28 mouse cellular contexts compared by ENCODE assay signal in genomic region chr6:18411505-18412225, GRCm38 (mm10).
DNase-seq lines count a peak whose midpoint lies in the region; ATAC-seq and TF ChIP-seq lines count a peak whose summit lies in the region.
"Had no signal": no experiment of that assay in that cellular context is flagged by ENCODE, and none has a peak within 500 bp of the region (broad histone marks: within the 10 kb centered on the region; RNA-seq: fewer than 3 reads in every experiment).

No protein-coding gene starts in this region.

- TF ChIP-seq RAD21 in CH12.LX (IDR thresholded peaks at IDR 0.05; ENCODE audit: low read depth, low read length) (no peak), MEL (IDR thresholded peaks at IDR 0.05; ENCODE audit: low read depth, low read length) (no peak)

- no peaks in the 10 kb centered on the region for H3K9me3 ChIP-seq in liver, embryonic 11.5 days (ENCODE audit: control insufficient read depth, low read length)
- H3K9me3 ChIP-seq in CH12.LX (replicated peaks; ENCODE audit: low read length), result no peaks in the 10 kb centered on the region
- no peaks in the 10 kb centered on the region for H3K9me3 ChIP-seq in MEL (replicated peaks; ENCODE audit: insufficient read depth, low read length)
- H3K9me3 ChIP-seq in liver, embryonic 14.5 days (ENCODE audit: control insufficient read depth, low read length), result no peaks in the 10 kb centered on the region
- no peaks in the 10 kb centered on the region for H3K9me3 ChIP-seq in hindbrain, embryonic 12.5 days (replicated peaks)
- H3K9me3 ChIP-seq: embryonic facial prominence, embryonic 13.5 days; embryonic facial prominence, embryonic 15.5 days; forebrain, embryonic 10.5 days; forebrain, embryonic 12.5 days; G1E had no signal

- H3K36me3 ChIP-seq in liver, embryonic 11.5 days (ENCODE audit: control insufficient read depth, insufficient read depth, low read length), result no peaks in the 10 kb centered on the region
- H3K36me3 ChIP-seq in CH12.LX (replicated peaks in 1 of 2; ENCODE audit: control insufficient read depth in 1 of 2, insufficient read depth in 1 of 2, low read length in 1 of 2), result no peaks in the 10 kb centered on the region
- H3K36me3 ChIP-seq in MEL (ENCODE audit: control insufficient read depth in 1 of 2, insufficient read depth in 2 of 2, low read length in 2 of 2), result peaks cover 0 to 18% of the 10 kb centered on the region in 2 experiments; a peak in 2 of 4 replicates
- H3K36me3 ChIP-seq in liver, embryonic 14.5 days (replicated peaks; ENCODE audit: control insufficient read depth, insufficient read depth, low read depth), result no peaks in the 10 kb centered on the region
- H3K36me3 ChIP-seq in hindbrain, embryonic 12.5 days, result peaks cover 12% of the 10 kb centered on the region; the same call in 1 of the 2 replicates
- H3K36me3 ChIP-seq: forebrain, embryonic 10.5 days; G1E had no signal

- peaks cover 3% of the 10 kb centered on the region; the same call in 1 of the 2 replicates for H3K4me1 ChIP-seq in liver, embryonic 11.5 days (replicated peaks; ENCODE audit: control insufficient read depth, insufficient read depth, low read length)
- peaks cover 0 to 9% of the 10 kb centered on the region in 2 experiments; a peak in 2 of 4 replicates for H3K4me1 ChIP-seq in CH12.LX (ENCODE audit: control insufficient read depth in 1 of 2, insufficient read depth in 2 of 2)
- H3K4me1 ChIP-seq in MEL (ENCODE audit: control insufficient read depth in 1 of 2, insufficient read depth in 2 of 2, low read length in 2 of 2), result peaks cover 3 to 17% of the 10 kb centered on the region in 2 experiments
- H3K4me1 ChIP-seq in liver, embryonic 14.5 days (replicated peaks; ENCODE audit: control insufficient read depth in 2 of 2, insufficient read depth in 2 of 2, low read length in 1 of 2), result peaks cover 0 to 8% of the 10 kb centered on the region in 2 experiments; a peak in 2 of 4 replicates
- H3K4me1 ChIP-seq in hindbrain, embryonic 12.5 days, result no peaks in the 10 kb centered on the region
- H3K4me1 ChIP-seq: embryonic facial prominence, embryonic 13.5 days; embryonic facial prominence, embryonic 15.5 days; forebrain, embryonic 10.5 days; forebrain, embryonic 12.5 days had no signal

- no peak overlapping the region for H3K9ac ChIP-seq in liver, embryonic 11.5 days (ENCODE audit: low read depth, low read length)
- H3K9ac ChIP-seq in CH12.LX (ENCODE audit: insufficient read depth, low read depth) (no peak overlapping the region), MEL (ENCODE audit: control insufficient read depth, low read depth, low read length, poor library complexity, severe bottlenecking) (no peak overlapping the region)
- no peak overlapping the region for H3K9ac ChIP-seq in liver, embryonic 14.5 days (replicated peaks)
- H3K9ac ChIP-seq in hindbrain, embryonic 12.5 days, result no peak overlapping the region
- H3K9ac ChIP-seq: embryonic facial prominence, embryonic 13.5 days; embryonic facial prominence, embryonic 15.5 days; forebrain, embryonic 12.5 days had no signal

- 79% methylated on average over 1 of the region's 1 CpGs for whole genome bisulfite sequencing in liver, embryonic 11.5 days
- 57% methylated on average over 1 of the region's 1 CpGs for WGBS in liver, embryonic 14.5 days (ENCODE audit: insufficient replicate concordance)
- 91% methylated on average over 1 of the region's 1 CpGs for WGBS in hindbrain, embryonic 12.5 days

- in situ Hi-C loops in CH12.LX (cut with MboI; ENCODE audit: low pct_ligation_motif_present, low pct_unique_long_range_greater_than_20kb, low sequenced_read_pairs), result no loop called here

- H3K27me3 ChIP-seq in liver, embryonic 11.5 days (replicated peaks; ENCODE audit: control insufficient read depth, insufficient read depth, low read length), result no peaks in the 10 kb centered on the region
- H3K27me3 ChIP-seq in CH12.LX (replicated peaks) (no peaks in the 10 kb centered on the region), MEL (ENCODE audit: control insufficient read depth in 1 of 2, insufficient read depth in 2 of 2, low read length in 2 of 2) (no peaks in the 10 kb centered on the region)
- no peaks in the 10 kb centered on the region for H3K27me3 ChIP-seq in liver, embryonic 14.5 days (ENCODE audit: control insufficient read depth, insufficient read depth, low read length)
- no peaks in the 10 kb centered on the region for H3K27me3 ChIP-seq in hindbrain, embryonic 12.5 days
- H3K27me3 ChIP-seq: embryonic facial prominence, embryonic 13.5 days; embryonic facial prominence, embryonic 15.5 days; forebrain, embryonic 12.5 days had no signal

- dilution Hi-C loops in CH12.LX (cut with MboI; ENCODE audit: extremely low pct_ligation_motif_present, extremely low pct_unique_long_range_greater_than_20kb, low sequenced_read_pairs), result no loop called here

- no peaks in the 10 kb centered on the region for H3K79me2 ChIP-seq in CH12.LX (replicated peaks; ENCODE audit: control insufficient read depth, extremely low read depth, insufficient read depth, poor library complexity, severe bottlenecking)
- H3K79me2 ChIP-seq in MEL (ENCODE audit: control insufficient read depth, insufficient read depth, low read length, poor library complexity), result no peaks in the 10 kb centered on the region

- no peak for DNase-seq in liver, embryonic 11.5 days (ENCODE audit: low spot score)
- DNase-seq in liver (no peak), CH12.LX (ENCODE audit: extremely low read depth) (no peak), MEL (ENCODE audit: low read depth, low spot score) (no peak)
- DNase-seq in liver, embryonic 14.5 days (ENCODE audit: low read depth in 3 of 3, low spot score in 3 of 3), result no peak
- no peak for DNase-seq in lung, adult 18-20 months
- DNase-seq in layer of hippocampus, postnatal 25 days (ENCODE audit: extremely low spot score in 1 of 2, low spot score in 1 of 2), result no peak
- DNase-seq: adrenal gland, adult 2 months; adrenal gland, postnatal 10 days; adrenal gland, postnatal 25 days; B cell, adult 2 months; cerebellum, adult 11 months; cerebellum, adult 18-20 months; cerebellum, adult 8-10 months; cerebellum, adult 9-11 months; cerebellum, postnatal 14 days; cerebellum, postnatal 36 days; embryo, embryonic 11 days had no signal

- no peak overlapping the region for H3K27ac ChIP-seq in liver, embryonic 11.5 days (ENCODE audit: low read depth, low read length)
- H3K27ac ChIP-seq in CH12.LX (ENCODE audit: insufficient read depth, low read depth), result no peak overlapping the region
- H3K27ac ChIP-seq in MEL (ENCODE audit: control insufficient read depth, low read depth, low read length), result no peak overlapping the region
- no peak overlapping the region for H3K27ac ChIP-seq in liver, embryonic 14.5 days
- no peak overlapping the region for H3K27ac ChIP-seq in hindbrain, embryonic 12.5 days
- H3K27ac ChIP-seq: embryonic facial prominence, embryonic 13.5 days; embryonic facial prominence, embryonic 15.5 days; forebrain, embryonic 10.5 days; forebrain, embryonic 12.5 days had no signal

- ATAC-seq in liver, embryonic 11.5 days (replicated peaks; ENCODE audit: low FRiP score), result peak; percentile 60
- peak; percentile 59; the same call in 1 of the 2 replicates for ATAC-seq in liver, embryonic 14.5 days (ENCODE audit: insufficient read depth)
- no peak for ATAC-seq in hindbrain, embryonic 12.5 days (ENCODE audit: low FRiP score)
- ATAC-seq: CD4-positive, CD25-positive, alpha-beta regulatory T cell, adult 4 months; forebrain, embryonic 14.5 days; forebrain, embryonic 16.5 days had no signal

- no peak overlapping the region for H3K4me3 ChIP-seq in liver, embryonic 11.5 days (ENCODE audit: low read depth, low read length)
- H3K4me3 ChIP-seq in CH12.LX (replicated peaks in 1 of 3; ENCODE audit: low read depth in 2 of 3, low read length in 2 of 3, poor library complexity in 1 of 3), result no peak overlapping the region
- H3K4me3 ChIP-seq in MEL (ENCODE audit: control insufficient read depth in 1 of 2, insufficient read depth in 1 of 2, low read depth in 2 of 2, low read length in 2 of 2), result no peak overlapping the region
- H3K4me3 ChIP-seq in liver, embryonic 14.5 days (ENCODE audit: insufficient read depth in 1 of 2, low read depth in 2 of 2, low read length in 2 of 2), result no peak overlapping the region
- no peak overlapping the region for H3K4me3 ChIP-seq in hindbrain, embryonic 12.5 days
- H3K4me3 ChIP-seq: embryonic facial prominence, embryonic 13.5 days; embryonic facial prominence, embryonic 15.5 days; erythroblast, embryonic 14.5 days; forebrain, embryonic 10.5 days; forebrain, embryonic 12.5 days had no signal

- TF ChIP-seq EP300 in CH12.LX (IDR thresholded peaks at IDR 0.05; ENCODE audit: low read length) (no peak), MEL (IDR thresholded peaks at IDR 0.05; ENCODE audit: low read depth in 1 of 2, low read length in 2 of 2) (peak in 1 of 2 experiments; percentile 31; a peak in 1 of 4 replicates)
- TF ChIP-seq EP300 in liver, embryonic 14.5 days (IDR thresholded peaks at IDR 0.05; ENCODE audit: low read depth), result no peak

- TF ChIP-seq CTCF in CH12.LX (conservative IDR thresholded peaks at IDR 0.05 in 1 of 2, IDR thresholded peaks at IDR 0.05 in 1 of 2; ENCODE audit: low read depth in 2 of 2, low read length in 2 of 2) (no peak), MEL (IDR thresholded peaks at IDR 0.05 in 2 of 3, conservative IDR thresholded peaks at IDR 0.05 in 1 of 3; ENCODE audit: control insufficient read depth in 1 of 3, insufficient read depth in 1 of 3, low read depth in 2 of 3, low read length in 3 of 3, poor library complexity in 1 of 3, severe bottlenecking in 1 of 3) (no peak)
- no peak for TF ChIP-seq CTCF in liver, embryonic 14.5 days (IDR thresholded peaks at IDR 0.05; ENCODE audit: low read depth)

- H3K4me2 ChIP-seq in liver, embryonic 11.5 days, result no peak overlapping the region
- H3K4me2 ChIP-seq in CH12.LX (ENCODE audit: insufficient read depth, low read depth, poor library complexity, severe bottlenecking), result no peak overlapping the region
- H3K4me2 ChIP-seq in liver, embryonic 14.5 days (ENCODE audit: low read depth), result no peak overlapping the region
- H3K4me2 ChIP-seq in hindbrain, embryonic 12.5 days (replicated peaks), result no peak overlapping the region
- H3K4me2 ChIP-seq: embryonic facial prominence, embryonic 13.5 days; embryonic facial prominence, embryonic 15.5 days; forebrain, embryonic 12.5 days had no signal

- no peak for TF ChIP-seq POLR2A in CH12.LX (IDR thresholded peaks at IDR 0.05; ENCODE audit: low read depth, low read length)
- TF ChIP-seq POLR2A in MEL (IDR thresholded peaks at IDR 0.05; ENCODE audit: control insufficient read depth in 1 of 2, insufficient read depth in 1 of 2, low read depth in 1 of 2, low read length in 2 of 2, poor library complexity in 1 of 2), result no peak

TF ChIP-seq in CH12.LX, 34 proteins besides CTCF, POLR2A, EP300 and RAD21:
- TF ChIP-seq MAFK (IDR thresholded peaks at IDR 0.05; ENCODE audit: insufficient replicate concordance, low read length), result peak; percentile 87
- TF ChIP-seq MAZ (IDR thresholded peaks at IDR 0.05; ENCODE audit: low read depth, low read length), result no peak

TF ChIP-seq in MEL, 35 proteins besides CTCF, POLR2A, EP300 and RAD21 (continues in another document):
- TF ChIP-seq MAFK (IDR thresholded peaks at IDR 0.05; ENCODE audit: borderline replicate concordance, low read depth, low read length) (peak; percentile 92), MEF2A (IDR thresholded peaks at IDR 0.05; ENCODE audit: extremely low read depth, insufficient replicate concordance, low read depth, low read length, poor library complexity, severe bottlenecking) (no peak), ETS1 (IDR thresholded peaks at IDR 0.05; ENCODE audit: low read depth, low read length) (peak; percentile 41; the same call in 1 of the 2 replicates)
